2 mouse cellular contexts compared by ENCODE assay signal in the genomic region with DNA sequence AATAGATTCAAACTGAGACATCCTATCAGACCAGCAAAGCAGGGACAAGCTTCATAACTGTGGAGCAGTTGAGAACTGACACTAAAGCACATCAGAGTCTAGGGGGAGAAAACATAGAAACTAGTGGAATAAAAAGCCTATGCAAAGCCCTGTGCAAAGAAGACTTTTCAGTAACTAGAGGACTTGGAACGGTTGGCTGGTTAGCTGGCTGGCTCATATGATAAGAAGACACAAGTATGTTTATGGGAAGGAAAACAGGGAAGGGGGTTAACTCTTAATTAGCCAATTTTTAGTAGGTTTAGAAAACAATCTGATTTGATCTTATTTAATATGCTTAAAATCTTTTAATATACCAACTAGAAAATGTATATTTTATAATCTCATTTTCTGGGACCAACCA.
TF ChIP-seq lines count a peak whose summit lies in the region.

No protein-coding gene starts in this region.

TF ChIP-seq in CH12.LX, 34 proteins besides CTCF, POLR2A, EP300 and RAD21:
- TF ChIP-seq HCFC1 (IDR thresholded peaks at IDR 0.05; ENCODE audit: low read depth, low read length) (no peak), MYC (IDR thresholded peaks at IDR 0.05; ENCODE audit: low read depth, low read length) (no peak), IRF4 (IDR thresholded peaks at IDR 0.05; ENCODE audit: low read depth, low read length) (no peak)

TF ChIP-seq in MEL, 35 proteins besides CTCF, POLR2A, EP300 and RAD21:
- TF ChIP-seq SIN3A (IDR thresholded peaks at IDR 0.05; ENCODE audit: low read length): no peak
- no peak for TF ChIP-seq MAZ (IDR thresholded peaks at IDR 0.05; ENCODE audit: low read depth, low read length)
- no peak for TF ChIP-seq NELFE (IDR thresholded peaks at IDR 0.05; ENCODE audit: low read depth, low read length)
- TF ChIP-seq POLR2AphosphoS2 (IDR thresholded peaks at IDR 0.05; ENCODE audit: low read length): no peak
- TF ChIP-seq ZKSCAN1 (IDR thresholded peaks at IDR 0.05; ENCODE audit: low read depth, low read length): no peak
- TF ChIP-seq GABPA (IDR thresholded peaks at IDR 0.05; ENCODE audit: low read depth, low read length): no peak
- TF ChIP-seq HCFC1 (IDR thresholded peaks at IDR 0.05; ENCODE audit: low read depth, low read length): no peak
- TF ChIP-seq TAL1 (IDR thresholded peaks at IDR 0.05; ENCODE audit: low read length): peak; percentile 50
- no peak for TF ChIP-seq ZMIZ1 (IDR thresholded peaks at IDR 0.05; ENCODE audit: low read depth, low read length)
- no peak for TF ChIP-seq E2F4 (IDR thresholded peaks at IDR 0.05; ENCODE audit: borderline replicate concordance, low read depth, low read length)
- no peak for TF ChIP-seq MAFK (IDR thresholded peaks at IDR 0.05; ENCODE audit: borderline replicate concordance, low read depth, low read length)
- no peak for TF ChIP-seq MAX (IDR thresholded peaks at IDR 0.05; ENCODE audit: low read length)
- no peak for TF ChIP-seq UBTF (IDR thresholded peaks at IDR 0.05; ENCODE audit: borderline replicate concordance, insufficient read depth, low read depth, low read length)
- TF ChIP-seq ZC3H11A (IDR thresholded peaks at IDR 0.05; ENCODE audit: low read depth, low read length): no peak
- no peak; the same call in 1 of the 2 replicates for TF ChIP-seq MYB (IDR thresholded peaks at IDR 0.05; ENCODE audit: low read depth, low read length)
- TF ChIP-seq GATA1 (IDR thresholded peaks at IDR 0.05; ENCODE audit: low read depth, low read length): peak; percentile 46
- no peak for TF ChIP-seq POLR2AphosphoS5 (IDR thresholded peaks at IDR 0.05; ENCODE audit: borderline replicate concordance, low read depth, low read length)
- TF ChIP-seq CHD2 (IDR thresholded peaks at IDR 0.05; ENCODE audit: low read length): no peak
- no peak for TF ChIP-seq CHD1 (IDR thresholded peaks at IDR 0.05; ENCODE audit: low read depth, low read length)
- no peak for TF ChIP-seq USF2 (IDR thresholded peaks at IDR 0.05; ENCODE audit: borderline replicate concordance in 1 of 2, insufficient read depth in 1 of 2, low read depth in 1 of 2, low read length in 2 of 2)
- no peak for TF ChIP-seq ETS1 (IDR thresholded peaks at IDR 0.05; ENCODE audit: low read depth, low read length)
- peak; percentile 54; the same call in 1 of the 2 replicates for TF ChIP-seq TCF12 (IDR thresholded peaks at IDR 0.05; ENCODE audit: low read depth, low read length)
- no peak for TF ChIP-seq BHLHE40 (IDR thresholded peaks at IDR 0.05; ENCODE audit: borderline replicate concordance, low read depth, low read length)
- no peak for TF ChIP-seq MYC (IDR thresholded peaks at IDR 0.05; ENCODE audit: low read depth, low read length)
- TF ChIP-seq ELF1 (IDR thresholded peaks at IDR 0.05; ENCODE audit: low read depth, low read length): no peak
- no peak for TF ChIP-seq NRF1 (IDR thresholded peaks at IDR 0.05; ENCODE audit: insufficient read depth, low read depth, low read length, poor library complexity, severe bottlenecking)
